Mouse (Mus musculus) lung, adult 18-20 months (tissue): ENCODE measurements around the gene Cer1.

Source experiments
- DNase-seq, 2 experiments: peaks; one replicate each; pipeline ENCODE4 v3.0.0; 2022; ENCODE audit warnings: mixed read lengths in 2 of 2

Cer1 gene

DNA sequence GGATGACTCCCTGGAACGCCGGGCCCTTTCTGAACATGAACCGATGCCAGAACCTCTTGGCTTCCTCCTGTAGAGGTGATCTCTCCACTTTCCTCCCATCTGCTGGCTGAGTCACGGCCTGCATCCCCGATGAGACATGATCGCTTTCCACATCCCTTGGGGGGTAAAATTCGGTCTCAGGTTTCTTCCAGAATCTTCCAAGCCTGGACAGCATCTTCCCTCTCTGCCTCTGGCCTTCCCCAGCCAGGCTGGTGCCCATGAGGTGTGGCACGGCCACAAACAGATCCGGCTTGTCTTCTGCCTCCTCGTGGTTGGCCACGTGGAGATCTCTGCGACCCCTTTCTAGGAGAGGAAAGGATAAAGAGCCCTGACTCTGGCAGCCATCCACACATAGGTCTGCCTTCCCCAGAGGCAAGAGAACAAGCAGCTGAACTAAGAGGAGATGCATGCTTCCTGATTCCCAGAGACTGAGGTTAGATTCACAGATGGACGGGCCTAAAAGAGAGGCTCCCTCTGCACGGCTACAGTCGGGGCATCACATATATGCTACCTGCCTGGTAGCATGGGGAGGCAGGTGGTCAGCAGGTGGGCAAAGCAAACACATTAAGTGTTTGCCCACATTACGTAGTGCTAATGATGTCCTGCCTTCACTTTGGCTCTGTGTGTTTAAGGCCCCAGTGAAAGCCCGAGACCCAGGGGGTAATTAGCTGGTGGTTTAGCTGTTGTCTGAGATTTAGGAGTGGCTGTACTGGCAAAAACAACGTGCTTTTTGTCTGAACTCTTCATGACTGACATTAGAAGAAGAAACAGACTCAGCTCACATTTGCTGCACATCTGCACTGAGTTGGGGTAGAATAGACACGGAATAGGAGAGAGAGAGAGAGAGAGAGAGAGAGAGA lies at the start of gene Cer1:
Cer1 (minus strand) TSS at position 513 of the 899 bp plus-strand sequence.
- DNase-seq: no peak

DNA sequence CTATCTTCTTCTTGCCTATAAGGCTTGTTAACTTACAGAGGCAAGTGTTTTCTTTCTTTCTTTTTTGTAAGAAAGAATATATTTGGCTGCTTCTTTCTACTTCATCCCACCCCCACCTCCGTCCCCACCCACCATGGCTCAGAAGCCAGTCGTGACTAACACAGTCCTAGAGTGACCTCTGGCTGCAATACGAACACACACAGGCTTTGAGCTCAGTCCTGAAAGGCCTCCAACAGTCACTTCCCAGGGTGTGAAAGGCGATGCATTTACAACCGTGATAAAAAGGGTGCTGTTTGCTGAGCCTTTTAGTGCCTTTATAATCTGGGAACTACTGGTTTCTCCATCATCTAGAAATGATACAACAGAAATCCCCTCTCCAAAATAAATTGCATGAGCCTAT lies 49.4 kb upstream of the Cer1 start:
- peak in 1 of 2 experiments; percentile 24 for DNase-seq

DNA sequence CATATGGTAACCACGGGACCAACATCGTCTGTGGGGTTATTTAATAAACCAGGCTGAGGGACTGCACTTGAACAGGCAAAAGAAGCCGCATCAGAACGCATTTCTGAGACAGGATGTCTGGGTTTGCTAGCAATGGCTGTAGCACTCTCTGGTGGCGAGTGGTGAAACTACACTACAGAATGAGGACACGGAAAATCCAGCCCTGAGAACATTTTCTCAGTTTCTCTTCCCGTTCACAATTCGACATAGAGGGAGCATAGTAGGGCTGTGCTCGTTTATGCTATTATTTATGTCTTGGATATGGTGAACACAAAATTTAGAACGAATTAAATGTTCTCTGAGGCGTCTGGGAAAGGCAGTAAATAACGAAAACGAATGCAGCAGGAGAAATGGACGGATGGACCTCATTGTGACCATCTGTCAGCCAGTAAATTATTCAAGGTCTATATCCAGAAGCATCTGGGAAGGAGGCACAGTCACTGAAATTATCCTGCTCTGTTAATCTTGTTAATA lies 48.8 kb upstream of the Cer1 start:
- DNase-seq: peak; percentile 44 to 60

DNA sequence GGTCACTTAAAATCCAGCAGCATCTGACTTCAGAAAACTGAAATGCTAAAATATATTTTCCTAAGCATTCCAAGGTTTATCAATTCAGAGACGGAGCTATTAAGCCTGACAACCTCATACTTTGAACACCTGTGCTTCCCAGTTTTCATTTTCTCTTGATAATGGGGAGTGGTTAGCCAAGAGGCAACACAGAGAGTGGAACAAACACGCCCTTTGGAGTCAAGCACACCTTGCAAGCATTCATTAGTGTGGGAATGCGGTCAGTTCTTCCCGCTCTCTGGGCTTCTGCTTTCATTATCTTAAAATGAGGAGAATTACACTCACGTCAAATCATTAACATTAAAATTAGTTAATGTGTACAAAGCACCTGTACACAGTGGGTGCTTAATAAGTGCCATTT lies 45.1 kb upstream of the Cer1 start:
- peak in 1 of 2 experiments; percentile 23 for DNase-seq

DNA sequence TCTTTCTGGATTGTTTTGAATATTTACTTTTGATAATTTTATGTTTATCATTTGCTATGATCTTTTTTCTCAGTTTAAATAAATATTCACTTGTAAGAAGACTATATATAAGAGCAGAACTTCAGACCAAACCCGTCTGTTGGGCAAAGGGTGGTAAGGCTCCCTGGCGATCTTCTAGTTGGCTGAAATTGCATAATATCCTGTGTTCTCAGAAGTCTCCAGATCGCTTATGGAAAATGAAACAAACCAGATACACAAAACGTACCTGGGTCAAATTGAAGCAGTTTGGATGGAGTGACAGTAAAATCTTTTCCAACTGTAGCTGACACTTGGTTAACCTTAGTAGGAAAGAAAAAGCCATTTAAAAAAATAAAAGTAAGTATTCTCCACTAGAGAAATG lies 37.0 kb upstream of the Cer1 start:
- DNase-seq: no peak

DNA sequence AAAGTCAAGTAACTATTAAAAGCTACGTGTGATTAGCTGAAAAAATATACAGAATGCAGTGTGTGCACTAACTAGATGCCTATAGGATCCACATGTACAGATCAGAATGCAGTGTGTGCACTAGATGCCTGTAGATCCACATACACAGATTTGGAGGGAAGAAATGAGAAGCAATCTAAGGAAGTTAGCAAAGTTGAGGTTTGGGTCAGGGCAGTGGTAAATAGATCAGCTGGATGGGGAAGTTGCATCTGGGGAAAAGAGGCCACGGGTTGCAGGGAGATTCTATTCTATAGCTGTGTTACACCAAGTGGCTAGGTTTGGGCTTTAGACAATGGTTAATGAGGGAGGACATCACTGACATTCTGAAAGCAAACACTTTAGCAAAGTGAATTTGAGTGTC lies 33.7 kb upstream of the Cer1 start:
- DNase-seq: no peak

DNA sequence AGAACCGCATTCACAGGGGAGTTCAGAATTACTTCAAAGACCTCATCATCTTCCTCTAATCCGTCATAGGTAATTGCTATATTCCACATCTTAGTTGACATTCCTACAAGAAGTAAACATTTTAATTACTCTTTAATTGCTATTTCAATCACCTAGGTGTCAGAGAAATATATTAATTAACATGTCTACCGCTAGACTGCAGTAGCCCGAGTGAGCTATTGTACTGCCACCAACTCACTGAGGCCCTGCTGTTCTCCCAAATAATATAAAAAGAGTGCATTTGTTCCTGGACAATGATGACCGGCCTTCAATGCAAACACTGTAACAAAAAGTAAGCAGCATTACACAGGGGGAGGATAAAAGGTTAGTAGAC lies 31.7 kb upstream of the Cer1 start:
- DNase-seq: no peak

DNA sequence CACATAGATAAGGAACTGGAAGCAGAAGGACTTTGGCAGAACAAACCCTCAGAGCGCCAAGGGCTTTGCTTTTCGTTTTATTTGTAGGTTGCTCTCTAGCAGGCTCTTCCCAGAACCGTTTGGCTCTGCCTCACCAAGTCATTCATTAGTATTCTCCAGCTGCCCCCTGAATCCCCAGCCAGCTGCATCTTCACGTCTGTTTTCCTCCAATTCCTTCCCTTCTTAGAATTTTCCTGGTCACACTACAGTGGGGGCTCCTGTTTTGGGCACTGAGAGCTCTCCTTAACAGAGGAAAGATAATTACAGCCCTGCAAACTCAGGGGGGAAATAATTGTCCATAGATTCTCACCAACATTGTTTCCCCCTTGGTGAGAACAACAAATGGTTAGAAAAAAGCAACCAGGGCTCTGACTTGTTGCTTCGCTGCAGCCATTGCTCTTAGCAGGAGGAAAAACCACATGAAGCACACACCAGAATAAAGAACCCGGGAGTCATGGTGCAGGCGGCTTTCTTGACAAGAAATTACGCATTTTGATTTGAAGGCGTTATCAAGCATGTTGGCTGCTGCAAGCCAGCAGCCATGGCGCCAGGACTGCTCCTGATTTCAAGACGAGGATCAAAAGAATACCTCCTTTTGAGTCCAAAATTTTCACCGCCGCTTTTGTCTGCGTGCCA lies 31.2 kb upstream of the Cer1 start:
- no peak for DNase-seq

DNA sequence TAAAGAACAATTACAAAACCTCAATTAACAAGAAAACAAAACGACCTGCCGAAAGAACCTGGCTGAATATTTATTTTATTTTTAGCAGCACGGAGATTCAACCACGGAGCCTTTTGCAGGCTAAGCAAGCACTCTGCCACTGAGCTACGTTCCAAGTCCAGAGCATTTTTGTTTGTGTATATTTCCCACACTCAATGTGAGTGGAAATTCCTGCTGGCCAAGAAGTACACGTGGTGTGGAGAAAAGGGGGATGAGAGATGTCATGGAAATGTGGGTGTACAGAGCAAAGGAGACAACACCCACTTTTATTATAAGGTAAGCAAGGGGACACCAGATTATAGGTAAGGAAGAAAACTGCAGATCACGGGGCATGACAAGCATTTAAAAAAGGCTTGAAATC lies 30.6 kb upstream of the Cer1 start:
- peak; percentile 35 to 67 for DNase-seq

DNA sequence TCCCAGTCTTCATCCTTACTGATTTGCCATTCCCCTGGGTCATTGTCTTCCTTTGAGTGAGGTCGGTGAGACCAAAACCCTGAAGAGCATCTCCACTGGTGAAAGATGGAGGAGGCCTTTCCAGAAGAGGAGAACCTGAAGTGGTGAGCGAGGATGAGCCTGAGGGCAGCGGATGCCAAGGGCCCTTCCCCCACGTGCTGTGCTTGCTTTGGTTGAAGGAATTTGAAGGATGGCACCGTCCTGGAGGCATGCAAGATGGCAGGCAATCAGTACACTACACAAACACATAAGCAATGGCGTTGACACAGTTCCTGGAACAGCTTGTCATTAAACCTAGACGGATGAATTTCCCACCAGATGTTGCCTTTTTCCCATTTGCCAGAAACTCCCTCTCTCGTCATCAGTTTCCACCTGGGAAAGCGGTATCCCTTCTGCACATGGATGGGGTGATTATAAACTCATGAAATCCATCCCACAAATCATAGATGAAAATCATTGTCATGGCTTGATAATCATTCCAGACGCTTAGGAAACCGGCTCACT lies 29.7 kb upstream of the Cer1 start:
- no peak for DNase-seq

DNA sequence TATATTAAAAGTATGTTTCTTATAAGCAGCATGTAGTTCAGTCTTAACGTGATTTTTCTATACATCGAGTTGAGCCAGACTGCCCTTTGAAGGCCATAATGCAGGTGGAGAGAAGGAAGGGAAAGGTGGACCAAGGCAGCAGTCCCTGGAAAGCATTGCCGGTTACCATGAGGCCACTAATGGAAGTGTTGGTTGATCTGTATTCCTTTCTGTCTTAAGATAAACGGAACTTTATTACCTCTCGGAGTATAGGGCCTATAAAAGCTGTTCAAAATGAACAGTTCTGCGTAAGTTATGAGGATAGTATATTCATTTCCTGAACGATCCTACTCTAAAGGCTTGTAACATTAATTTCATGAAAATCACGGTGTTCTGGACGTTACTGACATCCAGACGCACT lies 10.3 kb upstream of the Cer1 start:
- no peak for DNase-seq

DNA sequence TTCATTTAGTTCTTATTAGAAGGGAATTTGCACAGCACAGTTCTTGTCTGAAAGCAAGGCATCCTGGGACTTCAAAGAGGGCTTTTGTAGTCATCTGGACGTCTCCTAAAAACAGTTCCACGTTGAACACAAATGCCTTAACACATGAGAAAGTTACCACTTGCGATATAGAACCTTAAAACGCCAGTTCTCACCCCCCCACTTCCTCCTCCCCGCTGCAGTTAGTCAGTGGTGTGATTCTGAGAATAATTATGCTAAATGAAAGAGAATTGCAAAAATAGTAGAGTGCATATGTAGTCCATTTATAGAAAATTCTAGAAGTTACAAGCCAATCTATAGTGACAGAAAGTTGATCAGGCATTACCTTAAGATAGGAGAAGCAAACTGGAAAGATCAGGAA lies 7.3 kb upstream of the Cer1 start:
- DNase-seq: no peak

DNA sequence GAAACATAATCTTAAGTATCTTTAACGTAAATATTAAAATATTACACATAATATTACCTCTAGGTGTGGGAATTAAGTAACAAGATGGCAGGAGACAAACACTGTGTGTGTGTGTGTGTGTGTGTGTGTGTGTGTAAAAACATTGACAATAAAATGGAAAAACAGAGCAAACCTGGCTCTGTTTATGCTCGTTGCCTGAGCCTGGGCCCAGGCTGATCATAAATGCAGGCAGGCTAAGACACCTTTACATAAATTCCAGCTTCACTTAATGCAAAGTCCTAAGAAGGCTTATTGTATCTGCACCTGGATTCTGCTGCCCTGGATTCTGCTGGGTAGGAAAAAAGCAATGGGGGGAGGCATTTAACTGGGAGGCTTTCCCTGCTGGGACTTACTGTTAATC lies 6.6 kb upstream of the Cer1 start:
- no peak for DNase-seq

DNA sequence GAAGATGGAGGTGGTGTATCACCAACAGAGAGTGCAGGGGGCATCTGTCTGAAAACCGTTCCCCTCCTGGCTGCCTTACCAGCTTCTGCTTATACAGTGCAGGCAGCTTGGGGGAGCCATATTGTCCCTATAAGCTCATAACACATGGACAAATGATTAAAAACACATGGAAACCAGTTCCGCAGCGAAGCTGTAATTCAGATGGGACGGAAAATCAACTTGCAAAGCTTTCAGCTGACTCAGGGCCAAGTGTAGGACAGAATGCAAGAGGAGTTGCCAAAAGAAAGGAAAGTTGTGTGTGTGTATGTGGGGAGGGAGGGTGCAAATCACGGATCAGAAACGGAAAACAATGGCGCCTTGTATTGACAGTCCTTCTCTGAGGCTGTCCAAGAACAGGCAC lies 6.1 kb upstream of the Cer1 start:
- no peak for DNase-seq

DNA sequence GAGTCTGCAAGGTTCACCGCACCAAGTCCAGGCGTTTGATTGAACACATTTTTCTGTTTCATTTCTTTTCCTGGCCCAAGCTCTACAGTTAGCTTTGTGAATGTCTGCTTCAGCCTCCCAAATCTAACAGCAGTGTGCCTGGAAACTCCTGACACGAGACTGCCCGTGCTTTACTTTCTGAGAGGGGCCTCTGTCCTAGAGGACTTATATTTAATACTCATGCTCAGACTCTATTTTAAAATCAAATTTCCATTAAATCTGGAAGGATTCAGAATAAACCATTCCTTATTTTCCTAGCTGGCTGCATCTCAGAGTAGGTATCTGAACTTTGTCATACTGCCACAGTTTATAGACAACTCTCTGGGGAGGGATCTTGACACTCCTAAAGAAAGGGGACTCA lies 5.6 kb upstream of the Cer1 start:
- DNase-seq: no peak

DNA sequence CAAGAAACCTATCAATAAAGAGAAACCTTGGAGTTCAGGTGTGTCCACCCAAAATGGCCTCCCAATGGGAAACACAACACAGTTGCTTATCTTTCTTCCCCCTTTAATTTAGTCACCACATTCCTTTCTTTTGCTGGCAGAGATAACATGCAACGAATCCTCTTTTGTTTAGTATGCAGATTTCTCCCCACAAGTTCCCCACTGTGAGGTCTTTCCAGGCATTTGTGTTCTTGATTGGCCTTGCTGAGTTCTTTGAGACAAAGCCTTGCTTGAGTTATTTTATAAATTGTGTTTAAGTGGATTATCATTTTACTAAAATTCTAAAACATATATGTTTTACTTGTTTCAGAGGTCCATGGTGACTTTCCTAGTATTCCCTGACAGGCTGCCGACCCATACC lies 1.2 kb upstream of the Cer1 start:
- no peak for DNase-seq

DNA sequence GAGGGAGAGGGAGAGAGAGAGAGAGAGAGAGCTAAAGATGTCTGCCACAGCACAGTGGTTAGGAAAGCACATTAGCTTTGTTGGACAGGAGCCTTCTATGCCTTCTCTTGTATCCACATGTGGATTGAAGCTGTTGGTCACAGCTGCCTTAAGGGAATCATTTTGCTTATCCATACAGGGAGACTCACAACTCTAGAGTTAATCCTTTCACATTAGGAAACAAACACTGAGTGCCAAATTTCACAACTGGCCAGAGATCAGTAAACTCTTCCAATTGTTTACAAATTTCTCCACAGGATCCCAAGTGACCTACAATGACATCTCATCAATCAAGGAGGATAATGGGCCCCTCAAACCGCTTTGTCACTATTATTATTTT lies 576 bp upstream of the Cer1 start:
- no peak for DNase-seq

DNA sequence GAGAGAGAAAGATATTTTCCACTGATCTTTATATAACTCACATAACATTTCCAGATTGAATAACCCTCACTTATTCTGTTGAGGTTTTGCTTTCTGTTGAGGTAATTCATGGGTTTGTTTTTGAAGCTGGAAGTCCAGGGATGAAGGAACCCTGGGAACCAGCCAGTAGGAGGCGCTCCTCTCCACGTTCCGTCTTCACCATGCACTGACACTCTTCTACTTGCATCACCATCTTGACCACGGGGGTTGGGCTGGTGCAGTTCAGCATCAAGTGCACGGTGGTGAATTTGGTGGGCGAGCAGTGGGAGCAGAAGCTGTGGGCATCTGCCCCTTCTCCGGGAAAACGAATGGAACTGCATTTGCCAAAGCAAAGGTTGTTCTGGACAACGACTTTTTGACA lies 2.4 kb downstream of the Cer1 start:
- DNase-seq: peak; percentile 11 to 23

DNA sequence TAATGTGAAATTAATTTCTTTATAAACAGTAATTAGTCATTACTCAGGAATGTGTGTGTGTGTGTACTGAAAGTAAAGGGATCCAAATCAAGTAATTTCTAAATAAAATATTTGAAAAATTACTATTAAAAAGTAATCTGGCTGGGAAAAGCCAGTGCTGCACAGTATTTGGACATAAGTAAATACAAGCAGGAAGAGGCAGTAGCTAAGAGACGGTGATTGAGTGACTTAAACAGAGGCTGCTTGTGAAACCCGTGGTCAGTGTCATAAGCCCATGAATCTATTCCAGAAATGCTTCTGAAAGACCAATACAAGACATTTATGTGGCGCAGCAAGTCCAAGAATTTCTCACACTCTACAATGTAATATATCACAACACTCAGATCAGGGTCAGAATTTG lies 3.6 kb downstream of the Cer1 start:
- DNase-seq: peak in 1 of 2 experiments; percentile 16

DNA sequence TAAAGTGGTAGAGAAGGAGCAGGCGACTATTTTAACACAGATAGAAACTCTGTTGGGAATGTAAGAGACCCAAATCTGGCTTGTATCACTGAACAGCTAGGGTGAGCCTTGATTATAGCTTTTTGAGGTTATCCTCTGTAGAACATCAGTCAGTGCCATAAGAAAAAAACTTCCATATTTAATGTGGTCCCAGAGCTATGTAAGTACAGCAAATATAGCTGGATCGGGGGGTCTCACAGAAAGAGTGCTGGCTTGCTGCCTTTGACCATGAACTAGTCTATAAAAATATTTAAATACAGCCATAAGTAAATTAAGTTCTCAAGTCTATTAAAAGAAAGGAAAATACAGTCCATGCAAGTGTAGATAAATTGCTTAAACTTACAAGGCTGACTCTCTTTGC lies 4.7 kb downstream of the Cer1 start:
- DNase-seq: no peak

DNA sequence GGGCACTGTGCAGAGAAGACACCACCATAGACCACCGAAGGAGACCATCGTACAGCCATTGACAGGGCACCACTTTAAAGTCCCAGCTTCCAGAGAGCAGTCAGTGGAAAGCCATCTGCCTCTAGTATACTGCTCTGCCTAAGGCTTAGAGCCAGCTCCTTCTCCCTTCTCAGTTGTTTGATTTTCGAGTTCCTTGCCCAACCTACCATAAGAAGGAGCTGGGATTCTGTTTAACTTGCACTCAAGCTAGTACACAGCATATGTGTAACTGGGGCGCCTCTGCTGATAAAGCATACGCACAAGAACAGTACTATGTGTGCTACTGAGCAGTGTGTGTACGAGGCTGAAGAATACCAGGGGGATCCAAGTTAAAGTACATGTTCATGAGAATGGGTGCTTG lies 5.8 kb downstream of the Cer1 start:
- peak; percentile 12 to 47 for DNase-seq

DNA sequence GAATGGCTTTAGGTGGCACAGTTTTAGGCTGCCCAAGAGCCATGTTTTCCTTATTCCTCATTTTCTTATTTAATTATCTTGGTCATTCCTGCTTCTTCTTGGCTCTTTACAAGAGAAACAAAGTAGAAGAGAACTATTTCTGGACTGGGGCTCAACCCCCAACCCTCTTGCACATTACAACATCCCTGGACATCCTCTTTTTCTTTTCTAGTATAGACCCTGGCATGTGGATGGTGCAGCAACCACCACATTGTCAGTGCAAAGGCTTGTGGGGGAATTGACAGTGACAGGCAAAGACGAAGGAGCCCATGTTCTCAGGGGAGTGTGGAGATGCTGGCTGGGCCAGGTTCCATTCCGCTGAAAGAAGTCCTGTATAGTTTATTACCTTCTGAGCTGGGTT lies 8.3 kb downstream of the Cer1 start:
- DNase-seq: no peak

DNA sequence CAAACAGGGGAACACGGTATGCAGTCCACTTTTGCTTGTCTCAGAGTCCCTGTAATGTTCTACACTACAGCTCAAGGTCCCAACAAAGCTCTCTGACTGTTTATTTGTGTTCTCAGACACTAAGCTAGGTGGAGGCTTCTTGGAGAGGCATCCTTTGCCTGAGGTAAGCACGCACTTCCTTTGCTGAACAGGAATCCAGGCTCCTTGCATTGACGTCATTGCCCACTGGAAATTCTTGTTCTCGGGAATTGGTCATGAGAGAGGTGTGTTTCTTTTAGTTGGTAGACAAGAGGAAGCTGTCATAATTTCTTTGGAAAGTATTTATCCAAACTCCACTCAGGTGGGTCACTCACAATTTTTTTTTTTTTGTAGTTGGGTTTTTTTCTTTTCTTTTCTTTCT lies 9.4 kb downstream of the Cer1 start:
- DNase-seq: peak; percentile 12 to 54

DNA sequence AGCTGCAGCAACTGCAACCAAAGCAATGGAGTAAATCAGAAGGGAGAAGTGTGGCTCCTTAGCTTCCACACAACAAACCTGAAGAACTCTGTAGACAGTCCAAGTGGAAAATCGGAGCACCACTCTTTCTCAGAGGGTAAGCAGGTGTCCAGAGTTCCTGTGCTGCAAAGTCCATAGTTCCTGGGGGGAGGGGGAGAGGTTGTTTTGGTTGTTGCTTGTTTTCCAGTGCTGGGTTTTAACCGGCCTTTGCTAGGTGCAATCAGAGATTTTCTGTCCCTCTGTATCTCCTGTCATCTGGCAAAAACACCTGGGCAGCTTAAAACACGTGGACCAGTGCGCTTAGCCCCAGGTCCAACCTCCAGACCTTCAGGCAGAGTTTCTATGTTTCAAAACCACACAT lies 10.2 kb downstream of the Cer1 start:
- no peak for DNase-seq
